Mouse (Mus musculus) pancreas, adult 10 weeks (tissue): ENCODE measurements around the gene Golim4. TPM values are rescaled to one million over a fixed set of nuclear protein-coding genes. Genes with fewer than 3 reads are reported as not detected.

Source experiments
- polyA plus RNA-seq: library from polyadenylated mRNA; stranded (reverse); fragments of 350-450 nt; fragmentation: Illumina TruSeq; extraction: RNeasy Lipid Tissue Mini Kit (QIAGEN cat#74804); gene quantifications from one replicate; pipeline ENCODE4 v1.2.3, GENCODE M21; 2015; ENCODE audit warnings: low read depth, low replicate concordance; ENCODE audit not compliant: insufficient read depth

The Golim4 gene
- polyA plus RNA-seq, result 12.9 TPM

GRCm38 (mm10) chr3:75956551-75957302 is at the start of gene Golim4:
Gene Golim4, minus strand, starts transcription at chr3:75956949.

Other genes starting within 250 kb of the Golim4 start
- not detected for gene Gm29133, start 208.8 kb downstream of the Golim4 start, polyA plus RNA-seq
- not detected for gene Fstl5, start 117.3 kb upstream of the Golim4 start, polyA plus RNA-seq